Mouse (Mus musculus): ENCODE results near the gene Gsdma2.

DNA sequence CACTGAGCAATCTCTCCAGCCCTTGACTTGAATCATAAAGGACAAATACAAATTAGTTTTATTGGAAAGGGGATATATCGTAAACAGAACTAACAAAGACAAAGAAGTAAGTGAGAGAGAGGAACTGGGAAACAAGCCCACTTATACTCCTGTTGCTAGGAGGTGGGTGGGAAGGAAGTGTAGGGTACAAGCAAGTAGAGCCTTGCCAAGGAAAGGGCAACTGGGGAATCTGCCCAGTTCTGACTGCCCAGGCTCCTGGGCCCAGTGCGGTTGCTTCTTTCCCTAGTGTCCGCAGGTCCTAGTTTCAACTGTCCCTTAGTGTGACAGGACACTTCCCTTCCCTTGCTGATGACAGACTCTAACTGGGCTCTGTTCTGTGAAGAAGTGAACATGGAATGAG lies 17.9 kb upstream of the Gsdma2 start:
- TF ChIP-seq POLR2A (IDR thresholded peaks at IDR 0.05; ENCODE audit: borderline replicate concordance, control insufficient read depth, low read depth, low read length) (no peak), CTCF (IDR thresholded peaks at IDR 0.05; ENCODE audit: control insufficient read depth, insufficient read depth, low read length) (no peak)

Data from bone marrow, adult 2 months (tissue).